Mouse (Mus musculus) heart, adult 2 months (tissue): ENCODE data around the gene Stx8.

Experiments used
- CTCF ChIP-seq: fragments of 200-600 bp; IDR thresholded peaks from 2 replicates; pipeline ENCODE4 v1.8.1; 2022; ENCODE audit warnings: antibody characterized with exemption, mild to moderate bottlenecking, moderate library complexity
- POLR2A ChIP-seq: fragments of 200-500 bp; IDR thresholded peaks from 2 replicates; pipeline ENCODE4 v1.6.1; 2011; ENCODE audit warnings: mild to moderate bottlenecking, low read depth, low read length, control low read depth; ENCODE audit not compliant: insufficient read depth

- TF ChIP-seq CTCF (no peak), POLR2A (no peak)
Measured at GRCm38 (mm10) chr11:68126071-68126470, 160.1 kb downstream of the Stx8 start.
